In genomic region chr13:45732590-45732989, GRCm38 (mm10) we compare ENCODE assay signal across 17 mouse cellular contexts.
"Had no signal": no experiment of that assay in that cellular context is flagged by ENCODE, and none has a peak within 500 bp of the region (broad histone marks: within the 10 kb centered on the region; RNA-seq: fewer than 3 reads in every experiment).

No protein-coding gene starts in this region.

- H3K4me2 ChIP-seq: lung, embryonic 15.5 days; midbrain, embryonic 11.5 days; midbrain, embryonic 13.5 days; midbrain, embryonic 15.5 days; neural tube, embryonic 12.5 days; stomach, embryonic 15.5 days had no signal

- H3K36me3 ChIP-seq: lung, embryonic 15.5 days; midbrain, embryonic 13.5 days; midbrain, embryonic 15.5 days; neural tube, embryonic 12.5 days; stomach, embryonic 15.5 days had no signal

- ATAC-seq: lung, postnatal 0 days; midbrain, embryonic 13.5 days; midbrain, embryonic 15.5 days had no signal

- H3K4me1 ChIP-seq: lung, embryonic 15.5 days; midbrain, embryonic 15.5 days; neural tube, embryonic 12.5 days; stomach, embryonic 15.5 days had no signal

- DNase-seq: lung, adult 2 months; lung, postnatal 14 days; lung, postnatal 36 days; right cerebral cortex, postnatal 14 days; thymus, adult 2 months; thymus, postnatal 25 days; thymus, postnatal 4 days had no signal

- H3K27me3 ChIP-seq: lung, embryonic 15.5 days; megakaryocyte, embryonic 14.5 days; midbrain, embryonic 13.5 days; midbrain, embryonic 15.5 days; neural tube, embryonic 12.5 days; stomach, embryonic 15.5 days had no signal

- H3K9me3 ChIP-seq: lung, embryonic 15.5 days; megakaryocyte, embryonic 14.5 days; midbrain, embryonic 13.5 days; midbrain, embryonic 15.5 days; neural tube, embryonic 12.5 days; stomach, embryonic 15.5 days had no signal

- H3K4me3 ChIP-seq: lung, embryonic 15.5 days; megakaryocyte, embryonic 14.5 days; midbrain, embryonic 13.5 days; midbrain, embryonic 15.5 days; neural tube, embryonic 12.5 days; stomach, embryonic 15.5 days had no signal

- H3K27ac ChIP-seq: lung, embryonic 15.5 days; macrophage; midbrain, embryonic 13.5 days; midbrain, embryonic 15.5 days; neural tube, embryonic 12.5 days; stomach, embryonic 15.5 days; stomach, postnatal 0 days had no signal

- H3K9ac ChIP-seq: lung, embryonic 15.5 days; midbrain, embryonic 13.5 days; midbrain, embryonic 15.5 days; neural tube, embryonic 12.5 days; stomach, embryonic 15.5 days had no signal
